In the genomic region with DNA sequence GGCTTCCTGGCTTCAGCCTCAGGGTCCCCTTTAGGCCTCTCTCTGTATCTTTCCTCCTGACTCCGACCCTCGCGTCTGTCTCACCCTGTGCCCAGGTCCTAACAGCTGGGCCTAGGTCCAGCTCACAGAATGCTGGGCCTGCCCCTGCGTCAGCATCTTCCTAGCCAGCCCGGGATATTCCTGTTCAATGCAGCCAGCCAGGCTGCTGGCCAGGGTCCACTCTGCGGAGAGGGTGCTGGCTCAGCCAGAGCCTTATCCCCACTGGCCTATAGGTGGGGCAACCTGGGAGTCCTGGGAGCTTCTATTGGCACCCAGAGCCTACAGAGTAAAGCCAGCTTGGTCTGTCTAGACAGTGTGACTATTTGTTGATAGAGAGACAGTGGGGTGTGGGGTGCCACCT, we compare ENCODE assay signal across 10 mouse cellular contexts. TPM values are rescaled to one million over a fixed set of nuclear protein-coding genes. Genes with fewer than 3 reads are reported as not detected.
DNase-seq lines count a peak whose midpoint lies in the region; ATAC-seq and TF ChIP-seq lines count a peak whose summit lies in the region.
"Had no signal": no experiment of that assay in that cellular context is flagged by ENCODE, and none has a peak within 500 bp of the region (broad histone marks: within the 10 kb centered on the region; RNA-seq: fewer than 3 reads in every experiment).

No protein-coding gene starts in this region.

- peak overlapping the region; percentile 85 for H3K4me2 ChIP-seq in liver, postnatal 0 days (ENCODE audit: low read depth, low read length)

- H3K4me1 ChIP-seq in megakaryocyte, embryonic 14.5 days = peaks cover 82% of the 10 kb centered on the region
- peaks cover 61% of the 10 kb centered on the region for H3K4me1 ChIP-seq in liver, postnatal 0 days (ENCODE audit: insufficient read depth)

- H3K36me3 ChIP-seq in megakaryocyte, embryonic 14.5 days (replicated peaks; ENCODE audit: low read length) = peaks cover 56% of the 10 kb centered on the region
- peaks cover 38% of the 10 kb centered on the region for H3K36me3 ChIP-seq in liver, postnatal 0 days (replicated peaks; ENCODE audit: insufficient read depth, low read length)

- H3K27me3 ChIP-seq in megakaryocyte, embryonic 14.5 days (replicated peaks) = no peaks in the 10 kb centered on the region
- no peaks in the 10 kb centered on the region for H3K27me3 ChIP-seq in liver, postnatal 0 days (ENCODE audit: insufficient read depth, low read length)

- no peak for ATAC-seq in megakaryocyte, adult 5-6 weeks (ENCODE audit: poor library complexity, severe bottlenecking)
- ATAC-seq in liver, postnatal 0 days = no peak

- H3K4me3 ChIP-seq in megakaryocyte, embryonic 14.5 days (replicated peaks) = peak overlapping the region; percentile 99
- peak overlapping the region; percentile 95 for H3K4me3 ChIP-seq in liver, postnatal 0 days (ENCODE audit: low read depth, low read length)
- H3K4me3 ChIP-seq: left cerebral cortex, adult 2 months had no signal

- intact Hi-C loops in gastrocnemius, postnatal 14 days (cut with DNase I; ENCODE audit: low total_unique reads) = no loop called here

- peak overlapping the region; percentile 97 for H3K9ac ChIP-seq in liver, postnatal 0 days (replicated peaks)

- TF ChIP-seq EP300 in liver, postnatal 0 days (IDR thresholded peaks at IDR 0.05; ENCODE audit: low read depth) = no peak

- TF ChIP-seq CTCF in liver, postnatal 0 days (IDR thresholded peaks at IDR 0.05; ENCODE audit: low read depth) = peak; percentile 49

- no peaks in the 10 kb centered on the region for H3K9me3 ChIP-seq in megakaryocyte, embryonic 14.5 days
- no peaks in the 10 kb centered on the region for H3K9me3 ChIP-seq in liver, postnatal 0 days (ENCODE audit: low read length)

- peak; percentile 61 for DNase-seq in gastrocnemius, postnatal 14 days
- DNase-seq in heart, postnatal 4 days = peak; percentile 71
- peak; percentile 59 for DNase-seq in liver, postnatal 0 days
- no peak for DNase-seq in B cell, adult 2 months
- no peak for DNase-seq in T-cell, adult 2 months (ENCODE audit: low spot score)
- no peak for DNase-seq in c-Kit-positive CD71-positive TER-119-positive erythroid progenitor cells, embryonic 14.5 days (ENCODE audit: low spot score)

- 74% methylated on average over 6 of the region's 6 CpGs for WGBS in liver, postnatal 0 days (ENCODE audit: insufficient replicate concordance)

- peak overlapping the region; percentile 96 for H3K27ac ChIP-seq in liver, postnatal 0 days (ENCODE audit: low read depth)
- H3K27ac ChIP-seq: left cerebral cortex, adult 2 months had no signal

RNA-seq across cellular contexts. Expression of gene Gm10300, which starts 1.6 kb away (rescaled TPM):
- polyA plus RNA-seq in megakaryocyte, embryonic 14.5 days (2012; ENCODE audit: insufficient read depth, low replicate concordance) = 0.23 TPM in 1 of 2 replicates, not detected in the other
- 0.16 TPM in 1 of 2 replicates, not detected in the other for total RNA-seq in megakaryocyte, adult 5-6 weeks (2015)
- total RNA-seq in megakaryocyte, adult 5-6 weeks (2017) = 0.33 and 0.37 TPM in 2 replicates
- total RNA-seq in gastrocnemius, postnatal 14 days (2021) = under 1 TPM in 1 of 2 experiments, not detected in 1; 0.14 TPM
- total RNA-seq in heart, postnatal 4 days (2021) = under 1 TPM; 0.11 to 0.12 TPM
- polyA plus RNA-seq in liver, postnatal 0 days (2015; fragmentation: Nextera tagmentation; extraction: Ambion mirVana) = 0.18 and 0.28 TPM in 2 replicates
- total RNA-seq: left cerebral cortex, adult 2 months had no signal
- polyA plus RNA-seq: neural tube, embryonic 14.5 days had no signal

RNA-seq across cellular contexts. Expression of gene Epb41, which starts 2.2 kb away (rescaled TPM):
- 90.5 and 122 TPM in 2 replicates for polyA plus RNA-seq in megakaryocyte, embryonic 14.5 days (2012; ENCODE audit: insufficient read depth, low replicate concordance)
- total RNA-seq in megakaryocyte, adult 5-6 weeks (2015) = 42.5 and 51.8 TPM in 2 replicates
- total RNA-seq in megakaryocyte, adult 5-6 weeks (2017) = 61.1 and 62.3 TPM in 2 replicates
- 10 to 100 TPM; 63.2 to 71.7 TPM for total RNA-seq in gastrocnemius, postnatal 14 days (2021)
- 100 to 1,000 TPM in 1 of 2 experiments, 10 to 100 TPM in 1; 88.1 to 142 TPM for total RNA-seq in heart, postnatal 4 days (2021)
- polyA plus RNA-seq in liver, postnatal 0 days (2015; fragmentation: Nextera tagmentation; extraction: Ambion mirVana) = 65.7 and 75.1 TPM in 2 replicates

Comparison
In these comparisons a context has a peak if more than half of its experiments do, and no peak if none do; other contexts are left out.
1. DNase-seq: peak in gastrocnemius, postnatal 14 days (single experiment), heart, postnatal 4 days (single experiment) and liver, postnatal 0 days (single experiment); none in B cell, adult 2 months (0 of 2), T-cell, adult 2 months (single experiment) and c-Kit-positive CD71-positive TER-119-positive erythroid progenitor cells, embryonic 14.5 days (single experiment).